Mouse (Mus musculus): ENCODE measurements around the gene Ssbp3.

The Ssbp3 gene

GRCm38 (mm10) chr4:107051889-107052288 is 141.4 kb downstream of the Ssbp3 start:
- no peak for DNase-seq (ENCODE audit: low read depth)

GRCm38 (mm10) chr4:107052962-107053553 is 142.6 kb downstream of the Ssbp3 start:
- no peak for DNase-seq (ENCODE audit: low read depth)

GRCm38 (mm10) chr4:107056088-107056487 is 145.6 kb downstream of the Ssbp3 start:
- DNase-seq (ENCODE audit: low read depth), result no peak

GRCm38 (mm10) chr4:107058346-107058745 is 147.8 kb downstream of the Ssbp3 start:
- DNase-seq (ENCODE audit: low read depth), result no peak

- DNase-seq (ENCODE audit: low read depth), result no peak
Measured at GRCm38 (mm10) chr4:107058781-107059180, 148.3 kb downstream of the Ssbp3 start.

- DNase-seq (ENCODE audit: low read depth), result no peak
Measured at GRCm38 (mm10) chr4:107061560-107061959, 151.1 kb downstream of the Ssbp3 start.

- DNase-seq (ENCODE audit: low read depth), result no peak
Measured at GRCm38 (mm10) chr4:107063214-107063613, 152.7 kb downstream of the Ssbp3 start.

- DNase-seq (ENCODE audit: low read depth), result no peak
Measured at GRCm38 (mm10) chr4:107064394-107065098, 154.0 kb downstream of the Ssbp3 start.

GRCm38 (mm10) chr4:107066252-107067124 is 156.0 kb downstream of the Ssbp3 start, which contains the start of the genes Mrpl37 and Cyb5rl:
Mrpl37 (minus strand) TSS chr4:107066868.
Cyb5rl (plus strand) TSS chr4:107066988.
- DNase-seq (ENCODE audit: low read depth), result peak; percentile 97

- no peak for DNase-seq (ENCODE audit: low read depth)
Measured at GRCm38 (mm10) chr4:107067151-107067840, 156.8 kb downstream of the Ssbp3 start.

- no peak for DNase-seq (ENCODE audit: low read depth)
Measured at GRCm38 (mm10) chr4:107072343-107072742, 161.8 kb downstream of the Ssbp3 start.

- no peak for DNase-seq (ENCODE audit: low read depth)
Measured at GRCm38 (mm10) chr4:107075456-107075855, 165.0 kb downstream of the Ssbp3 start.

GRCm38 (mm10) chr4:107078894-107079293 is 168.4 kb downstream of the Ssbp3 start:
- DNase-seq (ENCODE audit: low read depth), result no peak

- no peak for DNase-seq (ENCODE audit: low read depth)
Measured at GRCm38 (mm10) chr4:107079716-107080115, 169.2 kb downstream of the Ssbp3 start.

GRCm38 (mm10) chr4:107082185-107082584 is 171.7 kb downstream of the Ssbp3 start:
- no peak for DNase-seq (ENCODE audit: low read depth)

GRCm38 (mm10) chr4:107083126-107083525 is 172.6 kb downstream of the Ssbp3 start:
- no peak for DNase-seq (ENCODE audit: low read depth)

GRCm38 (mm10) chr4:107084343-107084742 is 173.8 kb downstream of the Ssbp3 start:
- no peak for DNase-seq (ENCODE audit: low read depth)

GRCm38 (mm10) chr4:107084858-107085257 is 174.4 kb downstream of the Ssbp3 start:
- DNase-seq (ENCODE audit: low read depth), result no peak

- no peak for DNase-seq (ENCODE audit: low read depth)
Measured at GRCm38 (mm10) chr4:107091696-107092095, 181.2 kb downstream of the Ssbp3 start.

GRCm38 (mm10) chr4:107094484-107095187 is 184.1 kb downstream of the Ssbp3 start:
- no peak for DNase-seq (ENCODE audit: low read depth)

GRCm38 (mm10) chr4:107096043-107096442 is 185.5 kb downstream of the Ssbp3 start:
- no peak for DNase-seq (ENCODE audit: low read depth)

Data from fibroblast of lung, adult 2 months (primary cell).